Mouse (Mus musculus): Measurements from ENCODE around the gene Spop.

DNA sequence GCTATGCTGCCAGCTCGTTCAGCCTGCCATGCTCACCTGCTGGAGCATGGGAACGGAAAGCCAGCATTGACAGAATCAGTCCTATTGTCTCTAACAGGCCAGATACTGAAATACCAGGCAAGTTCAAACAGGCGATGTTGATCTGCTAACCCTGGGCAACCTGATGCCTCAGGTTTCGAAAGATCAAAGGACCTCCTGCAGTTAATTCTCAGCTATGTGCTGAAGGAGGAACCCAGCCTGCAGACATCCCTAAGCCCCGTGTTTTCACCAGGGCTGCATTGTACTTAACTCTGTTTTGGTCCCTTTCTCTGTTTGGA, 20.4 kb upstream of the Spop start:
- no peak for TF ChIP-seq POLR2A (IDR thresholded peaks at IDR 0.05; ENCODE audit: insufficient read depth, low read depth, low read length)
- no peak for TF ChIP-seq EP300 (IDR thresholded peaks at IDR 0.05; ENCODE audit: insufficient read depth, low read depth, low read length)

Data from heart, adult 2 months (tissue).